11 mouse cellular contexts compared by ENCODE assay signal in the genomic region with DNA sequence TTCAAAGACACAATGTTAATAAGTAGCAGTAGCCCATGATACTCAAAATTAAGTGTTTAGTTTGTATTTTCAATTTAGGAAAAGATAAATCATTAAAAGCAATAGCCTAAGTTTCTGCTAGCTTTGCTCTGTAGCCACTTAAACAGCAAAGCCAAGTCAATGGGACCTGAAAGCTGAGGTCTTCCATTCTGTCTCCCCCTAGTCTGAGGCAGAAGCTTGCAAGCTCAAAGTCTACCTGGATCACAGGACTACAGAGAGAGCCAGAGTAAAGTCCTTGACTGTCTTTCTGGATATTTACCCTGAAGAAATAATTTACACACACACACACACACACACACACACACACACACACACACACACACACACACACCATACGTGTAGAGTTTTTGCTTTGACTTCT.
"Had no signal": no experiment of that assay in that cellular context is flagged by ENCODE, and none has a peak within 500 bp of the region (broad histone marks: within the 10 kb centered on the region; RNA-seq: fewer than 3 reads in every experiment).

No protein-coding gene starts in this region.

- DNase-seq: forebrain, postnatal 0 days; gastrocnemius, postnatal 14 days; gastrocnemius, postnatal 36 days; heart, adult 11 months; heart, adult 2 months; heart, postnatal 14 days; heart, postnatal 36 days; layer of hippocampus, adult 9-11 months; layer of hippocampus, postnatal 36 days; left cerebral cortex, postnatal 4 days; lung, adult 18-20 months had no signal
